Mouse (Mus musculus) embryonic facial prominence, embryonic 10.5 days (tissue): ENCODE data around the gene Cyp2d40. TPM values are rescaled to one million over a fixed set of nuclear protein-coding genes. Genes with fewer than 3 reads are reported as not detected.
"Not testable (repeated sequence)": the region's sequence is repeated elsewhere in the genome, so short reads cannot be mapped to it uniquely, and the experiment has no call there.

Source experiments
- DNase-seq: peaks from one replicate; pipeline ENCODE4 v3.0.0-alpha.2; 2017; ENCODE audit warnings: low spot score
- H3K27ac ChIP-seq: fragments of 300-500 bp; sonication (generic); replicated peaks from 2 replicates; pipeline ENCODE4 v1.5.1; 2016; ENCODE audit warnings: mild to moderate bottlenecking
- H3K27me3 ChIP-seq: fragments of 300-500 bp; sonication (generic); replicated peaks from 2 replicates; pipeline ENCODE4 v1.6.1; 2016; ENCODE audit warnings: low read depth, mild to moderate bottlenecking; ENCODE audit not compliant: poor library complexity, severe bottlenecking
- H3K36me3 ChIP-seq: fragments of 300-500 bp; sonication (generic); replicated peaks from 2 replicates; pipeline ENCODE4 v1.6.1; 2016; ENCODE audit warnings: mild to moderate bottlenecking, moderate library complexity
- H3K4me1 ChIP-seq: fragments of 300-500 bp; sonication (generic); 2 replicates; pipeline ENCODE4 v1.6.1; 2016
- H3K4me3 ChIP-seq: fragments of 300-500 bp; sonication (generic); 2 replicates; pipeline ENCODE4 v1.5.1; 2016; ENCODE audit warnings: mild to moderate bottlenecking, moderate library complexity
- H3K9me3 ChIP-seq: fragments of 300-500 bp; sonication (generic); 2 replicates; pipeline ENCODE4 v1.6.1; 2016; ENCODE audit warnings: mild to moderate bottlenecking
- WGBS: fragments of 180-500 bp; shearing (Covaris S2); methylation state at CpG from one replicate; pipeline ENCODE4 v1.1.7; 2016; 5-methylcytosine and 5-hydroxymethylcytosine counted together
- microRNA-seq: library from miRNA; unstranded; fragments of <30 nt; microRNA quantifications from one replicate; pipeline ENCODE4, GENCODE M21; 2017
- polyA plus RNA-seq: library from polyadenylated mRNA; unstranded; fragments of >200 nt; fragmentation: Nextera tagmentation; extraction: Ambion mirVana; gene quantifications from 2 replicates; pipeline ENCODE4 v1.2.1, GENCODE M21; 2016

The Cyp2d40 gene
- polyA plus RNA-seq, 1 experiment from 2014 or later: not detected

GRCm38 (mm10) chr15:82777856-82778255 is 13.9 kb upstream of the Cyp2d40 start:
- not testable (repeated sequence) for H3K9me3 ChIP-seq, H3K4me1 ChIP-seq, H3K36me3 ChIP-seq, H3K4me3 ChIP-seq, H3K27me3 ChIP-seq, H3K27ac ChIP-seq, DNase-seq
- WGBS: 78% methylated on average over 5 of the region's 5 CpGs

GRCm38 (mm10) chr15:82765943-82766342 is 2.0 kb upstream of the Cyp2d40 start:
- no peaks in the 10 kb centered on the region for H3K27me3 ChIP-seq
- DNase-seq: no peak
- H3K9me3 ChIP-seq: no peaks in the 10 kb centered on the region
- H3K4me3 ChIP-seq: no peak overlapping the region
- 87% methylated on average over 2 of the region's 2 CpGs for WGBS
- no peaks in the 10 kb centered on the region for H3K36me3 ChIP-seq
- no peaks in the 10 kb centered on the region for H3K4me1 ChIP-seq
- no peak overlapping the region for H3K27ac ChIP-seq

- no peaks in the 10 kb centered on the region for H3K4me1 ChIP-seq
- H3K36me3 ChIP-seq: no peaks in the 10 kb centered on the region
- no peak for DNase-seq
- no peak overlapping the region for H3K4me3 ChIP-seq
- H3K27me3 ChIP-seq: no peaks in the 10 kb centered on the region
- no peaks in the 10 kb centered on the region for H3K9me3 ChIP-seq
- H3K27ac ChIP-seq: no peak overlapping the region
- WGBS: 84% methylated on average over 6 of the region's 6 CpGs
These were observed 898 bp upstream of the Cyp2d40 start for GRCm38 (mm10) chr15:82764881-82765280.

- Histone ChIP-seq H3K36me3 (no peaks in the 10 kb centered on the region), H3K4me3 (no peak overlapping the region), H3K9me3 (no peaks in the 10 kb centered on the region), H3K27ac (no peak overlapping the region), H3K27me3 (no peaks in the 10 kb centered on the region), H3K4me1 (no peaks in the 10 kb centered on the region)
- DNase-seq: no peak
- 51% methylated on average over 1 of the region's 1 CpGs for WGBS
These were observed 15.8 kb downstream of the Cyp2d40 start for GRCm38 (mm10) chr15:82748141-82748540.

GRCm38 (mm10) chr15:82747516-82747915 is 16.5 kb downstream of the Cyp2d40 start:
- Histone ChIP-seq H3K9me3 (no peaks in the 10 kb centered on the region), H3K36me3 (no peaks in the 10 kb centered on the region), H3K27me3 (no peaks in the 10 kb centered on the region), H3K4me1 (no peaks in the 10 kb centered on the region), H3K4me3 (no peak overlapping the region), H3K27ac (no peak overlapping the region)
- DNase-seq: no peak
- WGBS: 75% methylated on average over 1 of the region's 1 CpGs

GRCm38 (mm10) chr15:82733331-82733925 is 30.6 kb downstream of the Cyp2d40 start:
- not testable (repeated sequence) for H3K9me3 ChIP-seq, H3K36me3 ChIP-seq, H3K4me1 ChIP-seq, H3K27ac ChIP-seq, H3K27me3 ChIP-seq, H3K4me3 ChIP-seq, DNase-seq
- 91% methylated on average over 4 of the region's 4 CpGs for WGBS

Small RNA genes within 50 kb of the gene (microRNA-seq; reads per million reads assigned to microRNA genes)
- not detected for gene Gm27618

Other genes with a start within 250 kb of the Cyp2d40 start
- gene Cyp2d12, start 209.1 kb downstream of the Cyp2d40 start, polyA plus RNA-seq: not detected in 2 replicates
- not detected in 2 replicates for gene Cyp2d34, start 143.2 kb downstream of the Cyp2d40 start, polyA plus RNA-seq
- gene Cyp2d26, start 30.1 kb upstream of the Cyp2d40 start, polyA plus RNA-seq: not detected in 2 replicates
- 8.4 and 8.5 TPM in 2 replicates for gene Tcf20, start 223.7 kb upstream of the Cyp2d40 start, polyA plus RNA-seq